ENCODE assay signal across 17 mouse cellular contexts in the genomic region with DNA sequence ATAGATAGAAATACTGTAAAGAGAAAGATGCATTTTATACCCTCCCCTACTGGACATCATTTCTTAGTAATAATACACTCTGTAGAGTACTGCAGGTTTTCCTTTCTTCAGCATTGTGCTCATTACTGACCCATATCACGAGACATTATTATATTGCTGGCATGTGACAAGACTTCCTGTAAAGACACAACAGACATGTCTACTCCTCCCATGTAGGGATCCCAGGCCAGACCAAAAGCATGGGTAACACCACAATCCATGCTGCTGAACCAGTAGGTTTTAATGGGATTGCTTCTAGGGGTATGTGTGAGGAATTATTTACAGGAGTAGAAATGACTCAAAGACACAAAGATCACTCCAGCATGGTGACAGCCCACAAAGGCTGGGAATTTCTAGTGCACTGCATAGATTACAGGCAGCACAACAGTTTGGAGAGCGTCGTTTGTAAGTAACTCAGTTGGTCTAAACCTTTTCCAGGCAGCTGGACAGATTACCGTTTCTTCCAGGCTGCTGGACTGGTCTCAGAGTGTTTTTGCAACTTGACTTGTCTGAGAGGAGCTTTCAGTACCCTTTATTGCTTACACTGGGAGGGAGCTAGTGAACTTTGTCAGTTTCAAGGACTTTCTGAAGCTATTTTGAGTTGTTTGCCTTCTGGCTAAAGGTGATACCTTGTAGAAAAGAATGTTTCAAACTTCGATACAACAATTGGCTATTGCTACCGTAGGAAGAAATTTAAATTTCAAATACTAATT.
"Had no signal": no experiment of that assay in that cellular context is flagged by ENCODE, and none has a peak within 500 bp of the region (broad histone marks: within the 10 kb centered on the region; RNA-seq: fewer than 3 reads in every experiment).

No protein-coding gene starts in this region.

- H3K4me1 ChIP-seq: liver, embryonic 13.5 days; midbrain, embryonic 15.5 days; neural tube, embryonic 13.5 days; stomach, embryonic 15.5 days had no signal

- H3K4me2 ChIP-seq: liver, embryonic 13.5 days; lung, embryonic 14.5 days; midbrain, embryonic 12.5 days; midbrain, embryonic 15.5 days; neural tube, embryonic 13.5 days; stomach, embryonic 15.5 days had no signal

- H3K9ac ChIP-seq: liver, embryonic 13.5 days; lung, embryonic 14.5 days; midbrain, embryonic 12.5 days; midbrain, embryonic 15.5 days; neural tube, embryonic 13.5 days; stomach, embryonic 15.5 days had no signal

- ATAC-seq: hindbrain, postnatal 0 days; inflammation-experienced regulatory T-cells, adult 6 months; midbrain, embryonic 15.5 days had no signal

- H3K27me3 ChIP-seq: liver, embryonic 13.5 days; midbrain, embryonic 12.5 days; midbrain, embryonic 15.5 days; neural tube, embryonic 13.5 days; stomach, embryonic 15.5 days had no signal

- H3K27ac ChIP-seq: hindbrain, postnatal 0 days; kidney, postnatal 0 days; liver, embryonic 13.5 days; midbrain, embryonic 12.5 days; midbrain, embryonic 15.5 days; neural tube, embryonic 13.5 days; stomach, embryonic 15.5 days had no signal

- H3K36me3 ChIP-seq: liver, embryonic 13.5 days; midbrain, embryonic 12.5 days; midbrain, embryonic 15.5 days; neural tube, embryonic 13.5 days; stomach, embryonic 15.5 days had no signal

- H3K4me3 ChIP-seq: layer of hippocampus, adult 2 months; liver, embryonic 13.5 days; midbrain, embryonic 12.5 days; midbrain, embryonic 15.5 days; myocyte; neural tube, embryonic 13.5 days; stomach, embryonic 15.5 days had no signal

- DNase-seq: layer of hippocampus, adult 9-11 months; liver, embryonic 13.5 days; lung, embryonic 14.5 days; lung, postnatal 10 days; retina, postnatal 1 day; right cerebral cortex, postnatal 25 days; spleen, adult 18-20 months; thymus, postnatal 25 days had no signal

- H3K9me3 ChIP-seq: liver, embryonic 13.5 days; midbrain, embryonic 12.5 days; midbrain, embryonic 15.5 days; neural tube, embryonic 13.5 days; stomach, embryonic 15.5 days had no signal
